Mouse (Mus musculus) erythroid progenitor cell, adult 5-6 weeks (primary cell): Measurements from ENCODE around the gene M6pr. TPM values are rescaled to one million over a fixed set of nuclear protein-coding genes. Genes with fewer than 3 reads are reported as not detected.

ENCODE experiments used
- ATAC-seq: replicated peaks from 2 replicates; pipeline ENCODE4 v1.8.0; 2016; ENCODE audit warnings: moderate number of reproducible peaks, mild to moderate bottlenecking, moderate TSS enrichment, inconsistent platforms; ENCODE audit not compliant: poor library complexity, low FRiP score, severe bottlenecking
- total RNA-seq, 2 experiments: library from RNA; stranded (forward) in 1 of 2; stranded (reverse) in 1 of 2; fragments of 150-400 nt in 1 of 2; fragments of 186-747, 209-891 nt in 1 of 2; gene quantifications; 2 replicates each; pipeline versions ENCODE4 v1.2.3 to v1.2.4; 2015 to 2017; ENCODE audit warnings: low replicate concordance in 2 of 2

Gene M6pr
- total RNA-seq (2015; ENCODE audit: low replicate concordance) (48.2 and 50.8 TPM in 2 replicates), total RNA-seq (2017; ENCODE audit: low replicate concordance) (74.6 and 75.7 TPM in 2 replicates)

DNA sequence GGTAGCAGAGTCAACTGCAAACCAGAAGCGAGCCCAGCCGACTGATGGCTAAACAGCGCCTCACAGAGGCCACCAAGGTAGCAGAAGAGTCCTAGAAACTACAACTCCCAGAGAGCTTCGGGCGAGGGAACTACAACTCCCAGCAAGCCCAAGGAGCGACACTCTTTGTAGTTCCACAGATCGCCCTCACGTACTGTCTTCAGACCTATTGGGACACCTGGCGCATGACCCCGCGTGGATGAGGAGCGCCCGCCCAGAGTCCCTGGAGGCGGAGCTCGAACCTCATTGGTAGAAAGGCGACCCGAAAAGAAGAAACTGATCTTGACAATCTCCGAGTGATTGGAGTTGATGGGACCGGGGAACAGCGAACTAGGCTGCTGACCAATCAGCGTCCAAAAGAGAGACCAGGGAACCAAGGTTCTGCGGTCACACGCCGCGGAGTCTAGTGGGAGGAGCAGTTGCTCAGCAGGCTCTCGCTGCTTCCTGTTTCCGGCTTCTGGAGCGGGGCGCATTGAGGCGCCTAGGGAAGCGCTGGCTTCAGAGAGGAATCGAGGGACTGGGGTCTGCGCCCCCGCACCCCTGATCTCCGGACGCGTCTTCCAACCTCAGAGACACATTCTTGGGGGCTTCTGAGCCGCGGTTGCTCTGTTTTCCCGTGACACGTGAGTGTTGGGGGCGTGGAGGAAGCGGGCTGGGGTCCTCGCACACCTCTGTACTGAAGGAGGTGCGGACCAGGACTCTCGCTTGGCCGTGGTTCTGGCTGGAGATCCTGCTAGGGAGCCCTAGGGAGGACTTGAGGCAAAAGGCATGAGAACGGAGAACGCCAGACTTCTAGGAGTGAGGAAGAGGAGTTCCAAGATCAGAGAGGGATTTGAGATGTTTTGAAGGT, at the start of gene M6pr:
TSS of gene M6pr (plus strand) at position 216 of the 889 bp plus-strand sequence.
- ATAC-seq = peak; percentile 92

DNA sequence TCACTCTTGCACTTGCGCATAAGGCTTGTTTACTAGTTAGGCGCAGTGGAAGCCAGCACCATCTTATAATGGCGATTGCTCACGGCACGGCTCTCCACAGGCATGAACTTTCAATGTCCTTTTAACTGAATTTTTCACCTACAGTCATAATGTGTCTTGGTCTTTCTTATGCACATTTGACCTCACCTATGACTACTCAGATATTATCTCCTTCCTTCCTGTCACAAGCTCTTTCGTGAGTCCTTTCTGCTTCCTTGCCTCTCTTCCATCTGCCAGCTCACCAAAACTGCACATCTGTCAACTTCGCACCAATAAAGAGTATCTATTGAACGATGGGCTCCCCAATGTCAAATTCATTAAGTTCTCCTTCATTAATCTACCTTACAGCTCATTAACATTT, 46.0 kb upstream of the M6pr start:
- ATAC-seq = no peak

DNA sequence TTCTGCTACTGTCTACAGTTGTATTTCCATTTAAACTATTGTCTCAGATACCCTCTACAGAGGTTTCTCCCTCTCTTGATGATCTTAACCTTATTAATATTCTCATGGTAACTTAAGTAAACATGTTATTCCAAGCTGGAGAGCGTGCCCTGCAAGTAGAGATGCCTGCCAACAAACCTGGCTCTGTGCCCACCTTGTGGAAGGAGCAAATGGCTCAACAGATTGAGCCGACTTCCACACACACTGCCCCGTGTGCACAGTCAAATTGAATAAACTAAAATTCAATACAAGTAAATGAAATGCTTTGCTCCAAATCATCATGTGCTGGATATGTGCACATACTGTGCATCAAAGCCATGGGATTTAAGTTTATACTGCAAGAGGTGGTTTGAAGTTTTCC, 40.0 kb upstream of the M6pr start:
- no peak for ATAC-seq

DNA sequence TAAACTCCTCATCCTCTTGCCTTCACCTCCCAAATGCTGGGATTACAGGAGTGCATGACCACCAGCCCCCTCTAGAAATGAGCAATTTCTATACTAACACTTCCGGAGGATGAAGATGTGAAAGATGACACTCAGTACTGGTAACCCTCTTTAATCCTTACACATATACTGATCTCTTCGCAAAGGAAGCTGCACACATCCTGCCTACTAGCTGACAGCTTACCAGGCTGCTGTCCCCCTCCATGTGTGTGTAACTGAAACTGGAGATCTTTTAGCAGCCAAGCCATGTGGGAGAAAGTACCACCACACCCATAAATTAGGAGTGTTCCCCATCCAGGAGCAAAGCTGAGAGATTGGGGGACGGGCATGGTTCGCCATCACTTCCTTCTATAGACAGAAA, 39.4 kb upstream of the M6pr start:
- ATAC-seq = no peak

DNA sequence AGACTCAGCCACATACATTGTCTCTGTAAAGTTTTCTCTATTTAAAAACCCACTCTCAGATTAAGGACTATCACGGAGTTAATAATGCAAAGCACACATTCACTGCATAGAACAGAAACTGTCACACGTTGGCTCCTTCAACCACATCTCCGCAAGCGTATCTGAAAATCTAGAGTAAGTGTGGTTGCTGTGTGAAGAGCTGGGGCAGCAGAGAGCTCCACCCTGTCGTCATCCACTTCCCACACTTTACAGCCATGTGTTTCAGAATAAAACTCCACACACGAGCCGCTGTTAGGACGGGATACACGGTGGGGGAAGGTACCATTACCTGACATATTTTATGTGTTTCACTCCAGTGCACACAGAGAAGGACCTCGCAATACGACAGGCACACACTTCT, 38.4 kb upstream of the M6pr start:
- ATAC-seq = no peak

DNA sequence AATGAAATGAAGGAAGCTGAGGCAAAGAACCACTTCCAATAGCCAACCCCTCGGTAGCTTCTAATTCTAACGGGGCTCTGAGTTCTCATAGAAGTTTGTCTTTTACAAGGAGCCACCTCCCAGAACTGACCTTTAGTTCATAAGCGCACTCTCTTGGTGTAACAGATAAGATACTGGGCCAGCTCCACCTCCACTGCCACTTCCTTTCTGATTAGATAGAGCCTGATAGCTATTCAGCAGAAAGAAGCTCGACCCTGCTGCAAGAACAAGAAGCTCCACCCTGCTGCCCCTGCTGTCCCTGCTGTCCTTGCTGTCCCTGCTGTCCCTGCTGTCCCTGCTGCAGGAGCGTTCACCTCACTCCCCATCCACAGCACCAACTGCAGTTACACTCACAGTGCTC, 34.0 kb upstream of the M6pr start:
- no peak; the same call in 1 of the 2 replicates for ATAC-seq

DNA sequence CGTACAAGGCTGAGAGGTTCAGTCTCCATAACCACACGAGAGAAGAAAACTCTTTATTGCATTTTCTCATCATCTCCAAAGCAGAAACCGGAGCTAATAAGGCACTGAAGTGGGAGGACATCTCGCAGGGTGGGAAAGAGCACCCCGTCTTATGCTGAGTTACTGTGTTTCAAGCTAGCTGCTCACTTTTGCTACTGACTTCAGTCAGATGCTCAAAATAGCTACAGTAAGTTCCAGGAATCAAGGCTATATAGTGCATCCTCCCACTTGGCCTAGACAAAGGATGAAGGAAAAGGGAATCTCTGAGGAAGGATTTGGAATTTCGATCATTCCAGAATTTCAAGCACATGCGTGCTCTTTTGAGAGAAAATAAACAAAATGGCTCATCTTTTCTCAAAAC, 32.0 kb upstream of the M6pr start:
- ATAC-seq = no peak

DNA sequence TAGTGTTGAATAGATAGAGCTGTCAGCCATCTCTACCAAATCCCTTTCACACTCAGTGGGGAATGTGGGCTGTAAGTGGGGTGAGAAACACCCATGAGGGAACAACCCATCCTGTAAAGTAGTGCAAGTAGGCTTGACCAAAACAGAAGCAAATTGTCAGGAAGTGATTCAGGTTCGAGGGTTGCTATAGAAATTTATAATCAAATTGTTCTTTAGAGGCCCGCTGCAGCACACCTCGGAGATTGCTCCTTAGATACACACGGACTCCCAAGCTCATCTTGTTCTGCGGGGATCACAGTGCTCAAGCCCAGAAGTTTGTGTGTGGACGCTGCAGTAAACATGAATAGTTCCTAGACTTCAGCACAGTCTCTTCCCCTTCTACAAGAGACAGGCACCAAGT, 25.7 kb upstream of the M6pr start, which contains the start of gene Klrg1:
TSS of gene Klrg1 (minus strand) at position 101 of the 400 bp plus-strand sequence.
- no peak for ATAC-seq

DNA sequence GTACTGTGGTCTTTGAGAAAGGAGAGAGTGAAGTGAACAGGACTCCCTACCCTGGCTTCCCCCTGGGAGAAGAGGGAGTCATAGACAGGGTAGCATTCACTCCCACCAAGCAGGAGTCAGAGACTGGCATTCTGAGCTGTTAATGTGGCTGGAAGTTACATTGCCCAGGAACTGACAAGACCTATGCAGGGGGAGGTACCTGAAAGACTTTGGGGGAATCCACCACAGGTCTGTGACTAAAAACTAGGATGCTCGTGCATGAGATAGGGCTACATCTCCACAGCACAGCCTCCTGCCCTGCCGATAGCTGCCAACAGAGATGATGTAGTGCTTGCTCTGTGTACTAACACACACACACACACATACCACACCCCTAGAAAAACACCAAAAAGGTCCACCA, 25.1 kb upstream of the M6pr start:
- no peak for ATAC-seq

DNA sequence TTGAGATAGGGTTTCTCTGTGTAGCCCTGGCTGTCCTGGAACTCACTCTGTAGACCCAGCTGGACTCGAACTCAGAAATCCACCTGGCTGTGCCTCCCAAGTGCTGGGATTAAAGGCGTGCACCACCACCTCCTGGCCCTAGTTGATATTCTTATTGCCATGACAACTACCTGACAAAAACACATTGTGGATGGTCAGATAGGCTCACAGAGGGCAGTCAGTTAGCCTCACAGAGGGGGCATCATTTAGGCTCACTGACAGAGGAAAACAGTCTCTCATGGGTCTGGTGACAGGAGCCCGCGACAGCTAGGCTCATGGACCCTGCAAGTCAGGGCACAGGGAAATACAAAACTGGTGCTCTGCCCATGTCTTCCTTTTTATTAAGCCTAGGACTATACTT, 24.2 kb upstream of the M6pr start:
- no peak for ATAC-seq

DNA sequence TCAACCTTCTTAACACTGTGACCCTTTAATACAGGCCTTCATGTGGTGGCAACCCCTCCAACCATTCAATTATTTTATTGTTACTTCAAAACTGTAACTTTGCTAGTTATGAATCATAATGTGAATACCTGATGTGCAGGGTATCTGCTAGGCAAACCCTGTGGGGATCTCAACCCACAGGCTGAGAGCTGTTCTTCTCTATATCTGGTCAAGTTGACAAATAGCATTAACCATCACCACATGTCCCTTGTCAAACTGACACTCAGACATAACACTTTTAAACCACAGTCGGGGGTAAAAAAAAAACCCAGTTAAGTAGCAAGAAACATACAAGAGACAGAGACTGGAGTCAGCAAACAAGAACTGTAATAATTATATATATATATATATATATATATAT, 23.7 kb upstream of the M6pr start:
- ATAC-seq = no peak

DNA sequence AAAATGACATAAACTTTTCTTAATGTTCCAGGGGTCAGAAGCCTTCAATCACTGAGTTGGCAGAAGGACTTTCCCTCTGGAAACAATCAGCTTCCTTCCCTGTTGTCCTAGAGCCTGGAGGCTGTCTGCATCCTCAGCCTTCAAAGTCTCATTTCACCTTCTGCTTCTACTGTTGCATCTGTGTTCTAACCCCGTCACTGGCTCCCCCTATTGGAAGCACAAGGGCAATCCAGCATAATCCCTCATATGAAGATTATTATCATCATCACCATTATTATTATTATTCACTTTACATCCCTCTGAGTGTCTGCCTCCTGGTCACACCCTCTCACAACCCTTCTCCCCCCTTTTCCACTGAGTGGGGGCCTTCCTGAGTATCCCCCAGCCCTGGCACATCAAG, 20.3 kb upstream of the M6pr start:
- no peak for ATAC-seq

DNA sequence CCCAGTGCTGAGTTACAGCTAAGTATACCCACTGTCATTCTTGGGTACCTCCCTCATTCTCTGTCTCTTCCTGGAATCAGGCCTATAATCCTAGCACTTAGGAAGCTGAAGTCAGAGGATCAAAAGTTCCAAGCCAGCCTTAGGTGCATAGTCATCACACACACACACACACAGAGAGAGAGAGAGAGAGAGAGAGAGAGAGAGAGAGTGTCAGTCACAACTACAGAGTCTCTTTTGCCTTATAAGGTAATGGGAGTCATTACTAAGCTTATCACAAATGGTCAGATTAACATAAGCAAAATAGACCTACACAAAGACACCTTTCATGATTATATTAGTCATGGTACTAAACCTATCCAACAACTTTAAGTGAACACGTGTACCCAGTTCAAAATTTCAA, 19.2 kb upstream of the M6pr start:
- ATAC-seq = no peak

DNA sequence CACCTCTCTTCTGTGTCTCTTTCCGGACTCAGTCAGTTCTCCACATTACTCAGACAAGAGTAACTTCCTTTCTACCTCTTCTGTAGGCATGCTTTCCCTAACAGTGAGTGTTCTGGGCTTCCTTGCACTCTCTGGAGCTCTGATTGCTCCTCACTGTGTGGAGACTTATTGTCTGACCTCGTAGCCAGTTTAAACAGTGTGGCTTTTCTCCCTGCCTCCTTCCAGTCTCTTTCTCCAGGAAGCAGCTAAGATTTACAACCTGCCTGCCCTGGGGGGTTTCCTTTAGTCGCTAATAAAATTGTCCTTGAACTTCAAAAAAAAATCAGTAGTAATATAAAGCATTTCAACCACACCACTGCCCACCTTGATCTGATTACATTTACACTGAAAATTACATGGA, 18.3 kb upstream of the M6pr start:
- no peak for ATAC-seq

DNA sequence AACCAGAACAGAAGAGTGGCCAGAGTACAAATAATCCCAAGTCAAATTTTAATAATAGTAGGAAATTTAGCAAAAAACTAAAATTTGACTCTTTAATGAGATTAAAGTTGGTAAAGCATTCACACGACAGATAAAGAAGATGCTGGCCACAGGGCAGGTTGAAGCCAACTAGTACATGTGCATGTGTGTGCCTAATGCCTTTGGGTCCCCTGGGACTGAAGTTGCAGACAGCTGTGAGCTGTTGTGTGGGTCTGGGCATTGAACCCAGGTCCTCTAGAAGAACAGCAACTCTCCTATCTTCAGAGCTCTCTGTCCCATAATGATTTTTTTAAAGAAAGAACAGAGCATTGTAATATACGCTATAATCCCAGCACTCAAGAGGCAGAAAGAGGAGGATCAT, 17.3 kb upstream of the M6pr start:
- ATAC-seq = no peak

DNA sequence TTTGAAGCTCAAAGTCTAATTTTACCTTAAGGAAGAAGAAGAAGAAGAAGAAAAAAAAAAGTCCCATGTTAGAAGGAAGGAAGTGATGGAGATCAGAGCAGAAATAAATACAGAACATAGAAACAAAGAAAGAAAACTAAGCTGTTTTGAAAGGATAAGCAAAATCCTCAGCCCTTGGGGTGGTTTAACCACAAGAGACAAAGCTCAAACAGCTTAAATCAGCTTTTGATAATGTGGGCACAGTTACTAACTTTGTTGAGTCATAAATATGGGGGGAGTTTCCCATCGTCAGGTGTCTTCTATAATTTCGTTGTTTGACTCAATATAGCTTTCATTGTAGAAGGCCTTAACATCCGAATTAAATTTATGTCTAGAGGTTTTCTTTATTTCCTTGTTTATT, 16.8 kb upstream of the M6pr start:
- ATAC-seq = no peak

DNA sequence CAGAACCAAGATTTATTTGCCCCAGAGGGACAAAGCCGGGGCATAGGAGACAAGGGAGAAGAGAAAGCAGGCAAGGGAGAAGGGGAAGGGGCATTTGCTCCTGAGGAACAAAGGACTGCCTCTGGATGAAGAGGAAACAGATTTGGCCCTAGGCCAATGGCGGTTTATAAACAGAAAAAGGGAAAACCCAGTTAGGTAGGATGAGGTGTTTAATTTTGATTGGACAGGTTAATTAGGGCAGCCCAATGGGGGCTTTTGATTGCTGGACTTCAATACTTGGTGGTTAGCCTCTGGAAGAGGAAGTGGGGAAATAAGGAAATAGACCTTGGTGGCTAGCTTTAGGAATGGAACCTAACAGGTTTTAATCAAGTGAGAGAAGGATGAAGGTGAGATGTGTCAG, 16.3 kb upstream of the M6pr start:
- no peak for ATAC-seq

DNA sequence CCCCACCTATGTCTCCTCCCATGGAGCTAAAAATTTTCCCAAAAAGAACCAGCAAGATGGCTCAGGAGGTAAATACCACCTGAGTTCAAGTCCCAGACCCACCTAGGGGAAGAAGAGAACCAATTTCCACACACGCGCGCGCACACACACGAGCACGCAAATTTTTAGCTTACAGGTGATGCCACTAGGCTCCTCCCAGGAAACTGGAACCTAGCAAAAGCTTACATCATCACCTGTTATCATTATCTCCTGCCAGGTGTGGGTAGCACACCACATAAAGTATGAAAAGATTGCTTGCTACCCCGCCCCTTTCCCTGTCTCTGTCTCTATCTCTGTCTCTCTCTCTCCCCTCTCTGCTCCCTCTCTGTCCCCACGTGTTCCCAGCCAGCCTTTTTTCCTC, 15.4 kb upstream of the M6pr start:
- no peak for ATAC-seq

DNA sequence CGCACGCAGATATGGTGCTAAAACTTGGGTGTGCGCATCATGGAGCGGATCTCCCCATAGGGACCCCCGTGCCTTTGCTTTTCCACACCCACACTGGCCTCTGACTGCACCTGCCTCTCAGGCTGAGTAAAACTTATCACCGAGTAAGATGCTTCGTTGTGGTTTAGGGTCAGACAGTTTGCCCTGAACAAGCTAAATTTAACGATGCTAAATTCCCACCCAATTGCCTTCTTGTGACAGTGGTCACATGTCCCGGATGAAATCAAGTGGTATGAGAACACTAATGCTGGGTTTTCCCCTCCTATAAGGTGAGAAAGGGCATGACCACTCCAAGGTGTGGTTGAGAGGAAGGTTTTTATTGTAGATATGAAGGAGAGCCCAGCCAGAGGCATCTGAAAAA, 14.7 kb upstream of the M6pr start:
- ATAC-seq = no peak

DNA sequence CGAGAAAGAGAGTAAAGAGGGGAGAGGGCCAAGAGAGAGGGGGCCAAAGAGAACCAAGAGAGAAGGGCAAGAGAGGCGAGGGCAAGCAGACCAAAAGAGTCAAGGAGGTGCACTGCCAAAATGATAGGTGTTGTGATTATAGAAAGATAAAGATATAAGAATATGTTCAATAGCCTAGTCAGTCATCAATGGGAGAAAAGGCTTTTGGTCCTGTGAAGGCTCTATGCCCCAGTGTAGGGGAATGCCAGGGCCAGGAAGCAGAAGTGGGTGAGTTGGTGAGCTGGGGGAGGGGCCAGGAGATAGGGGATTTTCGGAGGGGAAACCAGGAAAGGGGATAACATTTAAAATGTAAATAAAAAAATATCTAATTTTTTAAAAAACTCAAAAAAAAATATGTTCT, 14.2 kb upstream of the M6pr start:
- ATAC-seq = no peak

DNA sequence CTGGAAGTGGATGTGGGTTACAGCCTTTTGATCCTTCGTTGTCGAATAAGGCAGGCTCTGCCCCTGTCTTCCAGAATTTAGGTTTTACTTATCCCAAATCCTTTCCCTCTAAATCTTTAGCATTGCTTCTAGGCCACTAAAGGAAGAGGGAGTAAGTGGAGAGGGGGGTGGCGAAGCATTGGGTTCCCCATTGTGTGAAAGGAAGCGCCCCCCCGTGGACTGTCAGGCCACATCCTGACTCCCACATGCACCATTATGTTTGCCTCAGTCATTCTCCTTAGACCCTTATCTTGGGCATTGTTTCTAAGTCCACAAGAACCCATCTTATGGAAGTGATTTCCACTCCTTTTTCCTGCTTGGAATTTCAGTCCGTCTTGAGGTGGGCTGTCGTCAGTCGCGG, 13.3 kb upstream of the M6pr start:
- ATAC-seq = no peak

DNA sequence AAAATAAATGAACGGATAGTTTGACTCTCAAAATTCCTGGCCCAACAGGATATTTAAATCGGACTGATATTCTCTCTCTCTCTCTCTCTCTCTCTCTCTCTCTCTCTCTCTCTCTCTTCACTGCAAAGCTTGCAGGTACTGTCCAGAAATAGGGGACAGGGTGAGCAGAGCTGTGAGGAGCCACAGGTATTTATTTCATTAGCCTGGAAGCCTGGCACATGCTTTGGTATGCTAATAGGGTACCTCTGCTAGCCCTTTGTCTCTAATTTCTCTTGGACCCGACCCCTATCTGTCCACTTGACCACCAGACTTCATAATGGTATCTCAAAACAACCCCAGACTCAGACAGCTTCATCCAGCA, 11.6 kb upstream of the M6pr start:
- ATAC-seq = no peak
